Mouse (Mus musculus): Measurements from ENCODE around the gene Vmn2r38. TPM values are rescaled to one million over a fixed set of nuclear protein-coding genes. Genes with fewer than 3 reads are reported as not detected.
"Not testable (repeated sequence)": the region's sequence is repeated elsewhere in the genome, so short reads cannot be mapped to it uniquely, and the experiment has no call there.

Vmn2r38 gene
- polyA plus RNA-seq (2014; fragmentation: Nextera tagmentation; extraction: Ambion mirVana) = not detected in 2 replicates

GRCm38 (mm10) chr7:9097781-9098180 lies at the start of gene Vmn2r38:
Gene Vmn2r38, minus strand, starts transcription at chr7:9097881.
- H3K4me3 ChIP-seq (ENCODE audit: low read depth, low read length); H3K4me2 ChIP-seq (ENCODE audit: low read length); H3K4me1 ChIP-seq (replicated peaks; ENCODE audit: control insufficient read depth, insufficient read depth, low read length); ATAC-seq (replicated peaks; ENCODE audit: low FRiP score, low TSS enrichment, low read depth); DNase-seq (ENCODE audit: low spot score); H3K27ac ChIP-seq (ENCODE audit: low read depth); H3K9me3 ChIP-seq (ENCODE audit: control insufficient read depth, low read length); H3K9ac ChIP-seq (ENCODE audit: low read length); H3K36me3 ChIP-seq (ENCODE audit: control insufficient read depth, insufficient read depth, low read length); H3K27me3 ChIP-seq (replicated peaks; ENCODE audit: control insufficient read depth, insufficient read depth, low read length): not testable (repeated sequence)

- H3K27ac ChIP-seq (ENCODE audit: low read depth); DNase-seq (ENCODE audit: low spot score): not testable (repeated sequence)
These were observed 32.3 kb downstream of the Vmn2r38 start for GRCm38 (mm10) chr7:9065353-9065752.

GRCm38 (mm10) chr7:9030698-9031097 lies 67.0 kb downstream of the Vmn2r38 start, which contains the start of gene Vmn2r39:
Gene Vmn2r39, minus strand, starts transcription at chr7:9030798.
- H3K9me3 ChIP-seq (ENCODE audit: control insufficient read depth, low read length); H3K27ac ChIP-seq (ENCODE audit: low read depth); H3K4me2 ChIP-seq (ENCODE audit: low read length); H3K27me3 ChIP-seq (replicated peaks; ENCODE audit: control insufficient read depth, insufficient read depth, low read length); H3K36me3 ChIP-seq (ENCODE audit: control insufficient read depth, insufficient read depth, low read length); ATAC-seq (replicated peaks; ENCODE audit: low FRiP score, low TSS enrichment, low read depth); H3K4me1 ChIP-seq (replicated peaks; ENCODE audit: control insufficient read depth, insufficient read depth, low read length); H3K4me3 ChIP-seq (ENCODE audit: low read depth, low read length); DNase-seq (ENCODE audit: low spot score); H3K9ac ChIP-seq (ENCODE audit: low read length): not testable (repeated sequence)

More at GRCm38 (mm10) chr7:9065353-9065752, 32.3 kb downstream of the Vmn2r38 start:
- ATAC-seq (replicated peaks; ENCODE audit: low FRiP score, low TSS enrichment, low read depth); H3K36me3 ChIP-seq (ENCODE audit: control insufficient read depth, insufficient read depth, low read length); H3K4me3 ChIP-seq (ENCODE audit: low read depth, low read length); H3K9me3 ChIP-seq (ENCODE audit: control insufficient read depth, low read length); H3K9ac ChIP-seq (ENCODE audit: low read length); H3K4me1 ChIP-seq (replicated peaks; ENCODE audit: control insufficient read depth, insufficient read depth, low read length); H3K27me3 ChIP-seq (replicated peaks; ENCODE audit: control insufficient read depth, insufficient read depth, low read length); H3K4me2 ChIP-seq (ENCODE audit: low read length): not testable (repeated sequence)
- WGBS = 86% methylated on average over 4 of the region's 4 CpGs

Other genes with a start within 250 kb of the Vmn2r38 start
- not detected in 2 replicates for gene Vmn2r40, start 166.4 kb downstream of the Vmn2r38 start, polyA plus RNA-seq (2014; fragmentation: Nextera tagmentation; extraction: Ambion mirVana)
- not detected in 2 replicates for gene Vmn2r39, start 67.1 kb downstream of the Vmn2r38 start, polyA plus RNA-seq (2014; fragmentation: Nextera tagmentation; extraction: Ambion mirVana)
- not detected in 2 replicates for gene Vmn2r37, start 125.8 kb upstream of the Vmn2r38 start, polyA plus RNA-seq (2014; fragmentation: Nextera tagmentation; extraction: Ambion mirVana)